Mouse (Mus musculus) megakaryocyte, embryonic 14.5 days (primary cell): Measurements from ENCODE around the gene Trank1. TPM values are rescaled to one million over a fixed set of nuclear protein-coding genes. Genes with fewer than 3 reads are reported as not detected.

Experiments used
- H3K27me3 ChIP-seq: replicated peaks from 2 replicates; pipeline ENCODE3; 2012; ENCODE audit warnings: inconsistent platforms
- H3K36me3 ChIP-seq: replicated peaks from 2 replicates; pipeline ENCODE3; 2012; ENCODE audit warnings: low read length, inconsistent platforms, mixed read lengths
- H3K4me1 ChIP-seq: 2 replicates; pipeline ENCODE4 v1.6.1; 2012; ENCODE audit warnings: inconsistent platforms
- H3K4me3 ChIP-seq: replicated peaks from 2 replicates; pipeline ENCODE3; 2012; ENCODE audit warnings: moderate library complexity, mild to moderate bottlenecking, inconsistent platforms
- H3K9me3 ChIP-seq: 2 replicates; pipeline ENCODE4 v1.6.1; 2012; ENCODE audit warnings: inconsistent platforms
- FLI1 ChIP-seq: IDR thresholded peaks from 2 replicates; pipeline ENCODE4 v1.6.1; 2012; ENCODE audit warnings: low read length, inconsistent platforms, mixed read lengths
- GATA1 ChIP-seq: IDR thresholded peaks from 3 replicates; pipeline ENCODE4 v1.6.1; 2012; ENCODE audit warnings: mixed read lengths, low read length, inconsistent platforms, borderline replicate concordance
- polyA plus RNA-seq: library from polyadenylated mRNA; stranded (reverse); fragments of >175 nt; gene quantifications from 2 replicates; pipeline ENCODE4 v1.2.3, GENCODE M21; 2012; ENCODE audit warnings: low replicate concordance; ENCODE audit not compliant: insufficient read depth

Gene Trank1
- polyA plus RNA-seq, 1 experiment = not detected

GRCm38 (mm10) chr9:111438904-111439835 is 127.6 kb downstream of the Trank1 start, which contains the start of gene Dclk3:
Gene Dclk3, plus strand, starts transcription at chr9:111439081.
- H3K4me3 ChIP-seq = peak within 1 kb of the TSS; percentile 84
- H3K4me1 ChIP-seq = peaks cover 7% of the 10 kb centered on the region
- peaks cover 40% of the 10 kb centered on the region for H3K27me3 ChIP-seq
- no peak for TF ChIP-seq GATA1
- TF ChIP-seq FLI1 = no peak
- no peaks in the 10 kb centered on the region for H3K9me3 ChIP-seq
- no peaks in the 10 kb centered on the region for H3K36me3 ChIP-seq

- peaks cover 40% of the 10 kb centered on the region for H3K27me3 ChIP-seq
- TF ChIP-seq GATA1 (no peak), FLI1 (no peak)
- H3K4me1 ChIP-seq = peaks cover 7% of the 10 kb centered on the region
- no peaks in the 10 kb centered on the region for H3K36me3 ChIP-seq
- H3K9me3 ChIP-seq = no peaks in the 10 kb centered on the region
- H3K4me3 ChIP-seq = no peak overlapping the region
These were observed 128.3 kb downstream of the Trank1 start for GRCm38 (mm10) chr9:111439836-111440201.

- TF ChIP-seq FLI1 (no peak), GATA1 (no peak)
- H3K4me1 ChIP-seq = peaks cover 7% of the 10 kb centered on the region
- H3K4me3 ChIP-seq = no peak overlapping the region
- no peaks in the 10 kb centered on the region for H3K9me3 ChIP-seq
- peaks cover 40% of the 10 kb centered on the region for H3K27me3 ChIP-seq
- H3K36me3 ChIP-seq = no peaks in the 10 kb centered on the region
These were observed 128.9 kb downstream of the Trank1 start for GRCm38 (mm10) chr9:111440446-111440845.

GRCm38 (mm10) chr9:111441151-111441550 is 129.6 kb downstream of the Trank1 start:
- TF ChIP-seq GATA1 (no peak), FLI1 (no peak)
- H3K36me3 ChIP-seq = no peaks in the 10 kb centered on the region
- peaks cover 7% of the 10 kb centered on the region for H3K4me1 ChIP-seq
- no peak overlapping the region for H3K4me3 ChIP-seq
- no peaks in the 10 kb centered on the region for H3K9me3 ChIP-seq
- peaks cover 40% of the 10 kb centered on the region for H3K27me3 ChIP-seq

Other genes starting within 250 kb of the Trank1 start
- gene Lrrfip2, start 194.1 kb upstream of the Trank1 start, polyA plus RNA-seq = 28.3 and 112 TPM in 2 replicates
- gene Mlh1, start 39.9 kb upstream of the Trank1 start, polyA plus RNA-seq = 5.7 and 10.8 TPM in 2 replicates
- gene Epm2aip1, start 39.8 kb upstream of the Trank1 start, polyA plus RNA-seq = 0.41 TPM in 1 of 2 replicates, not detected in the other
- not detected in 2 replicates for gene Dclk3, start 127.3 kb downstream of the Trank1 start, polyA plus RNA-seq